Comparison of ENCODE assay signal across 8 mouse cellular contexts in the genomic region with DNA sequence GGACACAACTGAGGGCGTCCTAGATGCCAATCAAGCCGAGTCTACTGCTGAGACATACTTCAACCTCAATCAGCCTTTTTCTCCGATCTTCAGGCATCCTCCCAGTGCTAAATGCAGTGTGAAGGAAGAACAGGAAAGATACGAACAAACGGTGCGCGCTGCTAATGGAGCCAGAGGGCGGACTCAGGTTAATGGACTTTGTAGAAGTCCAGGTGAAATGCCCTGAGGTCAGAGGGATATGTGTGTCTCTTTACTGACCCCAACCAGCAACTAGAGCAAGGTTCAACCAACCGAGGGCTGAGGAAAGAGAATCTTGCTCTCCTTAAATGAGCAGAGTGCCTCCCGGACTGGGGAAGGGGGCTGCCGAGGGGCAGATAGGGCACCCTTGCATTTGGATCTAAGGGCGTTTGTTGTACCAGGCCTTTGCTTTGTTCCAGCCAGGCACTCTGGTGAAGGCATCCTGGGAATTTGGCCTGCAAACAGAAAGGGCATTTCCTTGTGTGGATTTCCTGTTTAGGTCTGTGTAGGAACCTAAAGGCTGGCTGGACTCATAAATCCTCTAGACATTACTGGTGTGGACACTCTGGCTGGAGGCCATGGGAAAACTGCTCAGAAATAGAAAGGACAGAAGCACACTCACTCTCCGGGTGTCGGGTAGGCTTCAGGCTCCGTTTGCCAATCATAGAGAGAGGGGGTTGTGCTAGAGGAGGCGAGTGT.
DNase-seq lines count a peak whose midpoint lies in the region; ATAC-seq and TF ChIP-seq lines count a peak whose summit lies in the region.

No protein-coding gene starts in this region.

- ATAC-seq in lung, embryonic 14.5 days (ENCODE audit: insufficient read depth): peak; percentile 76; the same call in 1 of the 2 replicates
- no peak for ATAC-seq in erythroblast, adult 5-6 weeks (replicated peaks; ENCODE audit: low FRiP score, poor library complexity, severe bottlenecking)

- H3K9me3 ChIP-seq in lung, embryonic 14.5 days (ENCODE audit: low read depth, low read length): no peaks in the 10 kb centered on the region

- no peak for TF ChIP-seq CTCF in lung, embryonic 14.5 days (IDR thresholded peaks at IDR 0.05; ENCODE audit: low read depth)

- peak; percentile 71 for DNase-seq in adrenal gland, postnatal 14 days
- peak; percentile 27 for DNase-seq in embryo, embryonic 11 days
- DNase-seq in kidney, adult 18-20 months: peak; percentile 65
- peak; percentile 79 for DNase-seq in lung, embryonic 14.5 days
- DNase-seq in layer of hippocampus, adult 8-10 months (ENCODE audit: low spot score in 2 of 2): no peak
- DNase-seq in Muller cell, postnatal 12 days (ENCODE audit: inconsistent ontology term): no peak
- no peak for DNase-seq in gastrocnemius, postnatal 36 days

- H3K4me2 ChIP-seq in lung, embryonic 14.5 days: peak overlapping the region; percentile 11

- no peaks in the 10 kb centered on the region for H3K36me3 ChIP-seq in lung, embryonic 14.5 days (ENCODE audit: insufficient read depth)

- peak overlapping the region; percentile 83 for H3K27ac ChIP-seq in lung, embryonic 14.5 days (ENCODE audit: low read depth)

- intact Hi-C loops in gastrocnemius, postnatal 36 days (cut with DNase I): no loop called here

- no peaks in the 10 kb centered on the region for H3K27me3 ChIP-seq in lung, embryonic 14.5 days (ENCODE audit: insufficient read depth, low read length)

- 49% methylated on average over 16 of the region's 16 CpGs for WGBS in lung, embryonic 14.5 days

- no peak overlapping the region for H3K4me3 ChIP-seq in lung, embryonic 14.5 days (ENCODE audit: low read depth, low read length)

- no peak overlapping the region for H3K9ac ChIP-seq in lung, embryonic 14.5 days

- 0 out of 2 replicates have a peak, but pooled peaks cover 4% of the 10 kb centered on the region for H3K4me1 ChIP-seq in lung, embryonic 14.5 days (ENCODE audit: insufficient read depth)

Comparison
In these comparisons a context has a peak if more than half of its experiments do, and no peak if none do; other contexts are left out.
1. DNase-seq: peak in adrenal gland, postnatal 14 days (single experiment), embryo, embryonic 11 days (single experiment), kidney, adult 18-20 months (single experiment) and lung, embryonic 14.5 days (single experiment); none in layer of hippocampus, adult 8-10 months (0 of 2), Muller cell, postnatal 12 days (single experiment) and gastrocnemius, postnatal 36 days (0 of 2).